Comparison of ENCODE assay signal across 16 mouse cellular contexts in the genomic region with DNA sequence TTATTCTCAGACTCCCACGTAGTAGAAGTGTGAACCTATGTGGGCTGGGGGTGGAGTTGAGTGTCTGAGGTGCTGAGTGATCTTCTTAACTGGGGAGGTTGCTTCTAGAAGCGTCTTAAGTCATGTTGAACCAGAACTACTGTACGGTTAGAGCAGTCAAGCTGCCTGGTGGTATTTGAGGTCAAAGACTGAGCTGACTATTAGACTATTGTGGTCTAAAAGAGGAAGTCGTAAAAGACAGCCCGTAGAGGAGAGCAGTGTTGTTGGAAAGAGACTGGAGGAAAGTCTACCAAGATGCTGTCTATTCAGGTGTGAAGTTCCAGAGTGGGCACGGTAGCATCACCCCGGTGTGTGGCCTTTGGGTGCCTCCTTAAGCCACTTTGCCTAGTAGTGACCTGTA. TPM values are rescaled to one million over a fixed set of nuclear protein-coding genes. Genes with fewer than 3 reads are reported as not detected.
DNase-seq lines count a peak whose midpoint lies in the region; ATAC-seq and TF ChIP-seq lines count a peak whose summit lies in the region.
"Had no signal": no experiment of that assay in that cellular context is flagged by ENCODE, and none has a peak within 500 bp of the region (broad histone marks: within the 10 kb centered on the region; RNA-seq: fewer than 3 reads in every experiment).

No protein-coding gene starts in this region.

- no peak overlapping the region for H3K4me2 ChIP-seq in kidney, postnatal 0 days (ENCODE audit: low read length)
- H3K4me2 ChIP-seq: embryonic facial prominence, embryonic 15.5 days; midbrain, embryonic 13.5 days had no signal

- no peak overlapping the region for H3K27ac ChIP-seq in kidney, postnatal 0 days
- H3K27ac ChIP-seq in bone marrow, adult 2 months (ENCODE audit: control insufficient read depth, insufficient read depth, low read depth, low read length, poor library complexity): peak overlapping the region; percentile 48
- H3K27ac ChIP-seq: embryonic facial prominence, embryonic 15.5 days; midbrain, embryonic 13.5 days had no signal

- 0 out of 2 replicates have a peak, but pooled peaks cover 6% of the 10 kb centered on the region for H3K36me3 ChIP-seq in kidney, postnatal 0 days (ENCODE audit: insufficient read depth, low read length)
- H3K36me3 ChIP-seq: embryonic facial prominence, embryonic 15.5 days had no signal

- no peaks in the 10 kb centered on the region for H3K27me3 ChIP-seq in kidney, postnatal 0 days (ENCODE audit: insufficient read depth, low read length)
- H3K27me3 ChIP-seq: embryonic facial prominence, embryonic 15.5 days; midbrain, embryonic 13.5 days had no signal

- ATAC-seq in kidney, postnatal 0 days (replicated peaks; ENCODE audit: low FRiP score, low read depth): no peak
- ATAC-seq: forebrain, embryonic 16.5 days; intestine, postnatal 0 days; midbrain, embryonic 13.5 days had no signal

- DNase-seq in kidney, postnatal 0 days (ENCODE audit: low spot score): peak; percentile 34
- DNase-seq in kidney, adult 9 months: no peak
- peak; percentile 59 to 63 for DNase-seq in B cell, adult 2 months
- peak; percentile 62 for DNase-seq in naive thymus-derived CD4-positive, alpha-beta T cell, adult 2 months (ENCODE audit: low read depth)
- no peak for DNase-seq in cerebellum, postnatal 10 days
- no peak for DNase-seq in testis, postnatal 10 days (ENCODE audit: low spot score)
- no peak for DNase-seq in kidney, adult 18-20 months
- DNase-seq: cerebellum, postnatal 14 days; heart, postnatal 10 days; lung, adult 2 months; right cerebral cortex, postnatal 14 days had no signal

- H3K4me3 ChIP-seq in kidney, postnatal 0 days (replicated peaks; ENCODE audit: low read depth, low read length): no peak overlapping the region
- no peak overlapping the region for H3K4me3 ChIP-seq in bone marrow, adult 2 months (replicated peaks; ENCODE audit: control insufficient read depth, low read depth, low read length)
- H3K4me3 ChIP-seq: embryonic facial prominence, embryonic 15.5 days; midbrain, embryonic 13.5 days had no signal

- TF ChIP-seq POLR2A in bone marrow, adult 2 months (IDR thresholded peaks at IDR 0.05; ENCODE audit: borderline replicate concordance, control insufficient read depth, low read depth, low read length): no peak

- H3K9me3 ChIP-seq in kidney, postnatal 0 days (replicated peaks; ENCODE audit: low read length): no peaks in the 10 kb centered on the region
- H3K9me3 ChIP-seq: embryonic facial prominence, embryonic 15.5 days; midbrain, embryonic 13.5 days had no signal

- 52% methylated on average over 7 of the region's 7 CpGs for WGBS in kidney, postnatal 0 days
- WGBS in bone marrow, adult 2 months: 2% methylated on average over 7 of the region's 7 CpGs

- no peaks in the 10 kb centered on the region for H3K4me1 ChIP-seq in kidney, postnatal 0 days (replicated peaks; ENCODE audit: insufficient read depth, low read length)
- H3K4me1 ChIP-seq in bone marrow, adult 2 months (ENCODE audit: control insufficient read depth, insufficient read depth, low read length): peaks cover 6% of the 10 kb centered on the region

- TF ChIP-seq CTCF in kidney, postnatal 0 days (IDR thresholded peaks at IDR 0.05; ENCODE audit: low read depth): no peak
- TF ChIP-seq CTCF in bone marrow, adult 2 months (IDR thresholded peaks at IDR 0.05; ENCODE audit: control insufficient read depth, insufficient read depth, low read length): no peak

- no peak overlapping the region for H3K9ac ChIP-seq in kidney, postnatal 0 days (ENCODE audit: low read depth, low read length)
- H3K9ac ChIP-seq: embryonic facial prominence, embryonic 15.5 days; midbrain, embryonic 13.5 days had no signal

RNA-seq across cellular contexts. Expression of a gene that starts 24.0 kb away (rescaled TPM):
- not detected in 2 replicates for polyA plus RNA-seq in kidney, postnatal 0 days (2015; fragmentation: Nextera tagmentation; extraction: Ambion mirVana)
- 5.4 and 6.4 TPM in 2 replicates for polyA plus RNA-seq in bone marrow, adult 2 months (2011; ENCODE audit: insufficient read depth, insufficient read length, low replicate concordance, missing spikeins)

RNA-seq across cellular contexts. Expression of a gene that starts 59.6 kb away (rescaled TPM):
- polyA plus RNA-seq in kidney, postnatal 0 days (2015; fragmentation: Nextera tagmentation; extraction: Ambion mirVana): 48.6 and 53.2 TPM in 2 replicates
- polyA plus RNA-seq in bone marrow, adult 2 months (2011; ENCODE audit: insufficient read depth, insufficient read length, low replicate concordance, missing spikeins): 25.0 and 31.1 TPM in 2 replicates

Comparison
In these comparisons a context has a peak if more than half of its experiments do, and no peak if none do; other contexts are left out.
1. DNase-seq: peak in kidney, postnatal 0 days (single experiment), B cell, adult 2 months (2 of 2) and naive thymus-derived CD4-positive, alpha-beta T cell, adult 2 months (single experiment); none in kidney, adult 9 months (single experiment), cerebellum, postnatal 10 days (0 of 2), testis, postnatal 10 days (single experiment) and kidney, adult 18-20 months (single experiment).